Mouse (Mus musculus): ENCODE data around the gene Raf1. TPM values are rescaled to one million over a fixed set of nuclear protein-coding genes. Genes with fewer than 3 reads are reported as not detected.
"Not testable (repeated sequence)": the region's sequence is repeated elsewhere in the genome, so short reads cannot be mapped to it uniquely, and the experiment has no call there.

Gene Raf1
- polyA plus RNA-seq, 1 experiment = not detected

GRCm38 (mm10) chr6:115672700-115673099, 3.7 kb downstream of the Raf1 start:
- H3K4me3 ChIP-seq (ENCODE audit: insufficient read depth, low read depth, low read length) = no peak overlapping the region
- WGBS = 91% methylated on average over 1 of the region's 1 CpGs
- H3K27ac ChIP-seq (ENCODE audit: insufficient read depth, low read depth, low read length) = no peak overlapping the region
- TF ChIP-seq CTCF (IDR thresholded peaks at IDR 0.05; ENCODE audit: insufficient read depth, low read depth, low read length) = no peak
- TF ChIP-seq POLR2A (IDR thresholded peaks at IDR 0.05; ENCODE audit: insufficient read depth, low read depth, low read length) = no peak
- H3K4me1 ChIP-seq (ENCODE audit: control insufficient read depth, insufficient read depth, low read length) = no peaks in the 10 kb centered on the region; the same call in 1 of the 2 replicates

DNA sequence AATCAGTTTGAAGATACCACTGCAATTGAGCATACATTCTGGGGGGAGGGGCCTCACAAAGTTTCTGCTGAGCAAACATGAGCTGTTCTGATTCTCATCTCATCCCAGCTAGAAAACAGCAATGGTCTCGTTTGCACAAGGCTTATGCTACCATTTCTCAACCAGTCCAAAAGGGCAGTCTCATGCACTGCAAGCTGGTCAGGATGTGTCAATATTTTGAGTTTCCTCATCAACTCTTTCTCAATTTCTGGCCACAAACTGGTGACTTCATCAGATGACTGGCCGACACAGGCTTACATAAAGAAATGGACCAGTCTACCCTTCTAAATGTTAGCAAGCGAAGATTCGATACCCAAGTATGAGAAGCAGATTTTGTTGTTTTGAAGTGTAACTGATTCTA, 9.8 kb downstream of the Raf1 start:
- WGBS = 68% methylated on average over 4 of the region's 4 CpGs

DNA sequence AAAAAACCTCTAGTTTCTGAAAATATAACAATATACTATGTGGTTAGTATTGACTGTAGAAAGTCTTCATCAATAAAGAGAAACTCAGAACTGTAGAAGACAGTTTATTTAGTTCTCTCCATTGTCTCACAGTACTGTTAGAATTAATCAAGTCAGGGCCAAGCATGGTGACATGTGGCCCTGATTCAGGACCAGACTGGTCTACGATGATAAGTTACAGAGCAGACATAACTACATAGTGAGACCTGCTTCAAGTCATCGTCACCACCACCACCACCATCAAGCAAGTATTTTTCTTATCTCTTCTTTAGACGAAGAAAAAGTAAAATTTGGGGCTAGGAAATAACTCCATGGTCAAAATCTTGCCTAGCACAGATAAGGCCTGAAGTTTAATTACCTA, 12.2 kb downstream of the Raf1 start:
- 85% methylated on average over 3 of the region's 3 CpGs for WGBS
- TF ChIP-seq POLR2A (IDR thresholded peaks at IDR 0.05; ENCODE audit: insufficient read depth, low read depth, low read length) = no peak
- no peak for TF ChIP-seq CTCF (IDR thresholded peaks at IDR 0.05; ENCODE audit: insufficient read depth, low read depth, low read length)
- Histone ChIP-seq H3K27ac (ENCODE audit: insufficient read depth, low read depth, low read length) (no peak overlapping the region), H3K4me1 (ENCODE audit: control insufficient read depth, insufficient read depth, low read length) (0 out of 2 replicates have a peak, but pooled peaks cover 2% of the 10 kb centered on the region), H3K4me3 (ENCODE audit: insufficient read depth, low read depth, low read length) (no peak overlapping the region)

More for the DNA sequence above, 9.8 kb downstream of the Raf1 start:
- Histone ChIP-seq H3K27ac (ENCODE audit: insufficient read depth, low read depth, low read length) (no peak overlapping the region), H3K4me3 (ENCODE audit: insufficient read depth, low read depth, low read length) (no peak overlapping the region), H3K4me1 (ENCODE audit: control insufficient read depth, insufficient read depth, low read length) (no peaks in the 10 kb centered on the region)
- TF ChIP-seq CTCF (IDR thresholded peaks at IDR 0.05; ENCODE audit: insufficient read depth, low read depth, low read length) (no peak), POLR2A (IDR thresholded peaks at IDR 0.05; ENCODE audit: insufficient read depth, low read depth, low read length) (no peak)

DNA sequence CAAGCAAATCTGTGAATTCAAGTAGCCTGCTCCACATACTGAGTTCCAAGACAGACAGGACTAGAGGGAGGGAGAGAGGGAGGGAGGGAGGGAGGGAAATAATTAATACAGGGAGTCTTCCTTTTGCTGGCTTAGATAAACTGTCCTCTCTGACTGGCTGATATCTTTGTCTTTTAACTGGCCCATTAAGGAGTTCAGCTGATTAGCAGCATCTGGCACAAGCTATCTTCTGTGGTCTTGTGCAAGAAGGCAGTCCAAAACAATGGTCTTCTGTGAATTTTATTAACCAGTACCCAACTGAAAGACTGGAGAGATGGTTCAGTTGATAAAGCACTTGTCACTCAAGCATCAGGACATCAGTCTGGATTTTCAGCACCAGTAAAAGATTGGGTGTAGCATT, 17.6 kb downstream of the Raf1 start:
- Histone ChIP-seq H3K27ac (ENCODE audit: insufficient read depth, low read depth, low read length) (no peak overlapping the region), H3K4me1 (ENCODE audit: control insufficient read depth, insufficient read depth, low read length) (peaks cover 2% of the 10 kb centered on the region; the same call in 1 of the 2 replicates), H3K4me3 (ENCODE audit: insufficient read depth, low read depth, low read length) (no peak overlapping the region)
- TF ChIP-seq CTCF (IDR thresholded peaks at IDR 0.05; ENCODE audit: insufficient read depth, low read depth, low read length) (no peak), POLR2A (IDR thresholded peaks at IDR 0.05; ENCODE audit: insufficient read depth, low read depth, low read length) (no peak)

- TF ChIP-seq CTCF (IDR thresholded peaks at IDR 0.05; ENCODE audit: insufficient read depth, low read depth, low read length) (no peak), POLR2A (IDR thresholded peaks at IDR 0.05; ENCODE audit: insufficient read depth, low read depth, low read length) (no peak)
- H3K27ac ChIP-seq (ENCODE audit: insufficient read depth, low read depth, low read length) = no peak overlapping the region
- no peak overlapping the region for H3K4me3 ChIP-seq (ENCODE audit: insufficient read depth, low read depth, low read length)
- WGBS = 51% methylated on average over 2 of the region's 2 CpGs
- peaks cover 10% of the 10 kb centered on the region for H3K4me1 ChIP-seq (ENCODE audit: control insufficient read depth, insufficient read depth, low read length)
Observed at GRCm38 (mm10) chr6:115653939-115654338, 22.5 kb downstream of the Raf1 start.

- Histone ChIP-seq H3K4me1 (ENCODE audit: control insufficient read depth, insufficient read depth, low read length) (peaks cover 13% of the 10 kb centered on the region), H3K4me3 (ENCODE audit: insufficient read depth, low read depth, low read length) (no peak overlapping the region), H3K27ac (ENCODE audit: insufficient read depth, low read depth, low read length) (no peak overlapping the region)
- no peak for TF ChIP-seq POLR2A (IDR thresholded peaks at IDR 0.05; ENCODE audit: insufficient read depth, low read depth, low read length)
- TF ChIP-seq CTCF (IDR thresholded peaks at IDR 0.05; ENCODE audit: insufficient read depth, low read depth, low read length) = no peak
Observed at GRCm38 (mm10) chr6:115651719-115652118, 24.7 kb downstream of the Raf1 start.

GRCm38 (mm10) chr6:115650476-115651427, 25.7 kb downstream of the Raf1 start:
- Histone ChIP-seq H3K4me3 (ENCODE audit: insufficient read depth, low read depth, low read length) (no peak overlapping the region), H3K4me1 (ENCODE audit: control insufficient read depth, insufficient read depth, low read length) (peaks cover 13% of the 10 kb centered on the region), H3K27ac (ENCODE audit: insufficient read depth, low read depth, low read length) (no peak overlapping the region)
- WGBS = 56% methylated on average over 5 of the region's 5 CpGs
- TF ChIP-seq CTCF (IDR thresholded peaks at IDR 0.05; ENCODE audit: insufficient read depth, low read depth, low read length) = no peak
- TF ChIP-seq POLR2A (IDR thresholded peaks at IDR 0.05; ENCODE audit: insufficient read depth, low read depth, low read length) = no peak

GRCm38 (mm10) chr6:115649792-115650365, 26.6 kb downstream of the Raf1 start:
- Histone ChIP-seq H3K4me3 (ENCODE audit: insufficient read depth, low read depth, low read length) (no peak overlapping the region), H3K27ac (ENCODE audit: insufficient read depth, low read depth, low read length) (no peak overlapping the region), H3K4me1 (ENCODE audit: control insufficient read depth, insufficient read depth, low read length) (peaks cover 13% of the 10 kb centered on the region)
- no peak for TF ChIP-seq POLR2A (IDR thresholded peaks at IDR 0.05; ENCODE audit: insufficient read depth, low read depth, low read length)
- no peak for TF ChIP-seq CTCF (IDR thresholded peaks at IDR 0.05; ENCODE audit: insufficient read depth, low read depth, low read length)
- 40% methylated on average over 1 of the region's 1 CpGs for WGBS

- H3K27ac ChIP-seq (ENCODE audit: insufficient read depth, low read depth, low read length) = no peak overlapping the region
- 41% methylated on average over 1 of the region's 1 CpGs for WGBS
- no peak for TF ChIP-seq CTCF (IDR thresholded peaks at IDR 0.05; ENCODE audit: insufficient read depth, low read depth, low read length)
- no peak for TF ChIP-seq POLR2A (IDR thresholded peaks at IDR 0.05; ENCODE audit: insufficient read depth, low read depth, low read length)
- H3K4me1 ChIP-seq (ENCODE audit: control insufficient read depth, insufficient read depth, low read length) = peaks cover 2% of the 10 kb centered on the region; the same call in 1 of the 2 replicates
- H3K4me3 ChIP-seq (ENCODE audit: insufficient read depth, low read depth, low read length) = no peak overlapping the region
Observed at GRCm38 (mm10) chr6:115643315-115643714, 33.1 kb downstream of the Raf1 start.

GRCm38 (mm10) chr6:115638188-115638587, 38.2 kb downstream of the Raf1 start:
- WGBS = 94% methylated on average over 7 of the region's 7 CpGs
- not testable (repeated sequence) for H3K4me1 ChIP-seq (ENCODE audit: control insufficient read depth, insufficient read depth, low read length); H3K27ac ChIP-seq (ENCODE audit: insufficient read depth, low read depth, low read length); H3K4me3 ChIP-seq (ENCODE audit: insufficient read depth, low read depth, low read length)
